Mouse (Mus musculus) macrophage (primary cell): ENCODE results near the gene Phkb. TPM values are rescaled to one million over a fixed set of nuclear protein-coding genes. Genes with fewer than 3 reads are reported as not detected.

Experiments used
- H3K27ac ChIP-seq: fragments of 350-480 bp; formaldehyde crosslinking; 2 replicates; pipeline ENCODE4 v1.9.0; 2021
- H3K36me3 ChIP-seq: fragments of 350-480 bp; formaldehyde crosslinking; 2 replicates; pipeline ENCODE4 v1.9.0; 2021; ENCODE audit errors: inconsistent target
- H3K4me3 ChIP-seq: fragments of 350-480 bp; formaldehyde crosslinking; 2 replicates; pipeline ENCODE4 v1.9.0; 2021; ENCODE audit errors: inconsistent target
- H3K79me2 ChIP-seq: fragments of 350-480 bp; formaldehyde crosslinking; 2 replicates; pipeline ENCODE4 v1.9.0; 2021; ENCODE audit errors: inconsistent target
- WGBS: methylation state at CpG from one replicate; pipeline ENCODE4 v1.1.7; 2026; ENCODE audit warnings: inconsistent platforms; ENCODE audit not compliant: missing documents; 5-methylcytosine and 5-hydroxymethylcytosine counted together
- polyA plus RNA-seq: library from polyadenylated mRNA; stranded (reverse); fragments of 250-400 nt; gene quantifications from 3 replicates; pipeline ENCODE4 v1.2.4, GENCODE M21; 2018; ENCODE audit warnings: inconsistent platforms

The Phkb gene
- polyA plus RNA-seq, 1 experiment from 2014 or later = 24.8 TPM

- 95% methylated on average over 2 of the region's 2 CpGs for WGBS
- Histone ChIP-seq H3K36me3 (no peaks in the 10 kb centered on the region), H3K79me2 (no peaks in the 10 kb centered on the region), H3K4me3 (no peak overlapping the region), H3K27ac (no peak overlapping the region)
Observed at GRCm38 (mm10) chr8:86016806-86017205, 176.0 kb downstream of the Phkb start.

- H3K79me2 ChIP-seq = no peaks in the 10 kb centered on the region
Observed at GRCm38 (mm10) chr8:86028646-86029312, 188.0 kb downstream of the Phkb start.

GRCm38 (mm10) chr8:86029451-86029850 is 188.7 kb downstream of the Phkb start:
- Histone ChIP-seq H3K36me3 (0 out of 2 replicates have a peak, but pooled peaks cover 3% of the 10 kb centered on the region), H3K27ac (no peak overlapping the region), H3K79me2 (no peaks in the 10 kb centered on the region), H3K4me3 (no peak overlapping the region)
- WGBS = 95% methylated on average over 7 of the region's 7 CpGs

More at GRCm38 (mm10) chr8:86028646-86029312, 188.0 kb downstream of the Phkb start:
- no peak overlapping the region for H3K4me3 ChIP-seq
- WGBS = 46% methylated on average over 6 of the region's 6 CpGs
- no peak overlapping the region for H3K27ac ChIP-seq
- 0 out of 2 replicates have a peak, but pooled peaks cover 3% of the 10 kb centered on the region for H3K36me3 ChIP-seq

- H3K4me3 ChIP-seq = no peak overlapping the region
- H3K27ac ChIP-seq = no peak overlapping the region
- 0 out of 2 replicates have a peak, but pooled peaks cover 3% of the 10 kb centered on the region for H3K36me3 ChIP-seq
- 82% methylated on average over 6 of the region's 6 CpGs for WGBS
- H3K79me2 ChIP-seq = no peaks in the 10 kb centered on the region
Observed at GRCm38 (mm10) chr8:86034662-86035365, 194.1 kb downstream of the Phkb start.

- Histone ChIP-seq H3K27ac (no peak overlapping the region), H3K36me3 (0 out of 2 replicates have a peak, but pooled peaks cover 3% of the 10 kb centered on the region), H3K79me2 (no peaks in the 10 kb centered on the region), H3K4me3 (no peak overlapping the region)
- WGBS = 96% methylated on average over 4 of the region's 4 CpGs
Observed at GRCm38 (mm10) chr8:86035371-86035770, 194.6 kb downstream of the Phkb start.

DNA sequence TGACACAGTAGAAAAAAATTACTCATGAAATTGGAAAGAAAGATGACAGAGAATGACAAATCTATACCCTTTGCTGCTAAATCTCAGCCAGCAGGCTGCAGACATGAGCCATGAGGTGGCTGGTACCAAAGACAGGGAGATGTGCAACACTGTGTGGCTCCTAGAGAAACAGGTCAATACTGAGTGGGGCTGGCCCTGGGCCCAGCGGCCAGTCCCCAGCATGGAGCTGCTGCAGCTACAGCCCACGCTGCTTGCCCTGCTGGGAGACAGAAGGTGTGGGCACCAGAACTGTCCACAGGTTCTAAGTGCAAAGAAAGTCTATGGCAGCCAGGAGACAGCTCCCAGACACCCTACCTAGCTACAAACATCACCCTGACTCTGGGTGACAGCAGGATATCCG is 197.7 kb downstream of the Phkb start:
- WGBS = 85% methylated on average over 3 of the region's 3 CpGs
- H3K79me2 ChIP-seq = no peaks in the 10 kb centered on the region
- no peak overlapping the region for H3K4me3 ChIP-seq
- H3K36me3 ChIP-seq = 0 out of 2 replicates have a peak, but pooled peaks cover 1% of the 10 kb centered on the region
- H3K27ac ChIP-seq = no peak overlapping the region

- Histone ChIP-seq H3K36me3 (peaks cover 6% of the 10 kb centered on the region; the same call in 1 of the 2 replicates), H3K4me3 (no peak overlapping the region), H3K27ac (no peak overlapping the region), H3K79me2 (no peaks in the 10 kb centered on the region)
- WGBS = 56% methylated on average over 2 of the region's 2 CpGs
Observed at GRCm38 (mm10) chr8:86042049-86042448, 201.3 kb downstream of the Phkb start.

- WGBS = 95% methylated on average over 3 of the region's 3 CpGs
- H3K36me3 ChIP-seq = no peaks in the 10 kb centered on the region
- no peak overlapping the region for H3K27ac ChIP-seq
- no peaks in the 10 kb centered on the region for H3K79me2 ChIP-seq
- H3K4me3 ChIP-seq = no peak overlapping the region
Observed at GRCm38 (mm10) chr8:86050882-86051281, 210.1 kb downstream of the Phkb start.

- Histone ChIP-seq H3K27ac (no peak overlapping the region), H3K79me2 (no peaks in the 10 kb centered on the region), H3K36me3 (peaks cover 6% of the 10 kb centered on the region), H3K4me3 (no peak overlapping the region)
- WGBS = 43% methylated on average over 4 of the region's 4 CpGs
Observed at GRCm38 (mm10) chr8:86052003-86052402, 211.2 kb downstream of the Phkb start.

GRCm38 (mm10) chr8:86058618-86059017 is 217.9 kb downstream of the Phkb start:
- peaks cover 10% of the 10 kb centered on the region for H3K36me3 ChIP-seq
- H3K79me2 ChIP-seq = no peaks in the 10 kb centered on the region
- H3K4me3 ChIP-seq = no peak overlapping the region
- no peak overlapping the region for H3K27ac ChIP-seq
- 97% methylated on average over 5 of the region's 5 CpGs for WGBS

DNA sequence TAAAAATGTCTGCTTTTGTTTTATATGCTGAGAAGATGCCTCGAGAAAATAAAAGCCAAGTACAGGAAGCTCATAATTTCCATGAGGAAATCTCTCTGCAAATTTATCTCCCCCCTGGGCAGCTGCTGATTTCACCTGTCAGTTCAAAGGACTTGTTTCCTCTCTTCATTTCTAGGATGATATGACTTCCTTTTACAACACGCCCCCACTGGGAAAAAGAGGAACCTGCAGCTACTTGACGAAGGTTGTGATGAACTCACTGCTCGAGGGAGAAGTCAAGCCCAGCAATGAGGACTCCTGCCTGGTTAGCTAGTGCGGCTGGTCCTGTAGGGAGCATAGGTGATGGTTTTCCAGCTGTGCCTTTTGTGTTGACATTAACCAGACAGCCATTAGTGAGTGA is 218.4 kb downstream of the Phkb start:
- Histone ChIP-seq H3K27ac (no peak overlapping the region), H3K4me3 (no peak overlapping the region), H3K79me2 (no peaks in the 10 kb centered on the region), H3K36me3 (peaks cover 10% of the 10 kb centered on the region)
- WGBS = 17% methylated on average over 5 of the region's 5 CpGs

DNA sequence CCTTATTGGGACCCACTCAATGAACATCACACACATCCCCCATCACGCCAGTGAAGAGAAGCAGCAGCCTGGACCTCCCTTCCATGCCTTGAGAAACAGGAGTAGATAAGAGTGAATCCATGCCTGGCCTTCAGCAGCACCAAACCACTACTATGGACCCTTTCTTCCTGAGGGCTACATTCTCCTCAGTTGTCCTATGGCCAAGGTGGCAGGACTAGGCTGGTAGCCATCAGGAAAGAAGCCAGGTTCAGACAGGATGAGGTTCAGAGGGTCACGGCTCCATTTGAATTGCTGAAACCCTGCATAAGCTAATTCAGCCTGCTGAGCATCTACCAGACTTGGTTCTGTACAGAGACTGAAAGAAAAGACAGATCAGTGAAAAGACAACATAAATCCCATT is 222.7 kb downstream of the Phkb start:
- no peak overlapping the region for H3K27ac ChIP-seq
- 87% methylated on average over 2 of the region's 2 CpGs for WGBS
- H3K36me3 ChIP-seq = no peaks in the 10 kb centered on the region
- H3K79me2 ChIP-seq = no peaks in the 10 kb centered on the region
- H3K4me3 ChIP-seq = no peak overlapping the region

GRCm38 (mm10) chr8:86079433-86079832 is 238.7 kb downstream of the Phkb start:
- WGBS = 85% methylated on average over 1 of the region's 1 CpGs
- Histone ChIP-seq H3K4me3 (no peak overlapping the region), H3K36me3 (no peaks in the 10 kb centered on the region), H3K27ac (no peak overlapping the region), H3K79me2 (no peaks in the 10 kb centered on the region)

GRCm38 (mm10) chr8:86083346-86083745 is 242.6 kb downstream of the Phkb start:
- H3K4me3 ChIP-seq = no peak overlapping the region
- no peaks in the 10 kb centered on the region for H3K79me2 ChIP-seq
- no peak overlapping the region for H3K27ac ChIP-seq
- 96% methylated on average over 4 of the region's 4 CpGs for WGBS
- H3K36me3 ChIP-seq = no peaks in the 10 kb centered on the region

DNA sequence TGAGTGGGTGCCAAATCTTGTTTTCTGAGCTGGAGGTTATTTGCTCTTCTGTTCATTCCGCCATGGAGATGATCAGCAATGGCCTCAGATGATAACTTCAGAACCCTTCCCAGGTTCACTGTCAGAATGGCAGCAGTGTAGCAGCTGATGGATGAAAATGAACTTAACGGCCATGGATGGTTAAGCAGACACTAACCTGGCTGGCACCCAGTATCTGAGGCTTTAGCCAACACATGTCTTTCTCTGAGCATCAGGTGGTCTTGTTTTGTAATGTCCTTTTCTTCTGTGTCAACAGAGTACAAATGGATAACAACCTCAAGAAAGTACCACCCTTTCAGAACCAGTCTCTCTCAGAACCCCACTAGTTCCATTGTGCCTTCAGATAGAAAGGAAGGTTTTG is 246.0 kb downstream of the Phkb start:
- no peaks in the 10 kb centered on the region for H3K36me3 ChIP-seq
- no peak overlapping the region for H3K27ac ChIP-seq
- H3K4me3 ChIP-seq = no peak overlapping the region
- H3K79me2 ChIP-seq = no peaks in the 10 kb centered on the region
- 97% methylated on average over 2 of the region's 2 CpGs for WGBS
